In the genomic region with DNA sequence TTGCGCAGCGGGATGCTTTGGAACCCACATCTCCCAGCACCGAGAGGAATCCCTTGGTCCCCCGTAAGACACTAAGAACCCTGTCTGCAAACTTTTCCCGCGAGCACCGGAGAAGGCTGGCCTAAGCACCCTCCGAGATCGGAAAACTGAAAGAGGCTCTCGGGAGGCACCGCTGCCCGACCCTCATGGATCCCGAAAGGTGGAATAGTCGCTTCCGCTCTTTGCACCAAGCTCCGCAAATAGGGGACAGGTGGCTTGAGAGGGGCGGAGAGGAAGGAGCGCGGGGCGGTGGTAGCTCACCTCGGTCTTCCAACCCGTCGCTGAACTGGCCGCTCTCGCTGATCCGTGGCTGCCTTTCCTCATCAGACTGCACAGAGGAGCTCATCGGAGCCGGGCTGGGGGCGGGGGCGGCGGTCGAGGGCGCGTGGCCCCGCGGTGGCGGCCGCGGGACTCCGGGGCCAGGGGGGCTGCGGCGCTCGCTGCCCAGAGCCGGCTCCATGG, we compare ENCODE assay signal across 7 mouse cellular contexts. TPM values are rescaled to one million over a fixed set of nuclear protein-coding genes. Genes with fewer than 3 reads are reported as not detected.
DNase-seq lines count a peak whose midpoint lies in the region; ATAC-seq and TF ChIP-seq lines count a peak whose summit lies in the region.

No protein-coding gene starts in this region.

- 0 out of 2 replicates have a peak, but pooled peaks have one; percentile 14 for ATAC-seq in heart, postnatal 0 days (ENCODE audit: insufficient read depth, low read depth)
- ATAC-seq in frontal cortex, adult (ENCODE audit: low TSS enrichment): no peak

- DNase-seq in urinary bladder, postnatal 14 days (ENCODE audit: low spot score): peak; percentile 4
- DNase-seq in urinary bladder, postnatal 36 days (ENCODE audit: low spot score in 2 of 2): no peak
- DNase-seq in cerebellum, postnatal 14 days: peak; percentile 69 to 72
- DNase-seq in heart, postnatal 0 days (ENCODE audit: low spot score): no peak
- peak; percentile 9 for DNase-seq in liver
- peak; percentile 66 for DNase-seq in neural tube, embryonic 10.5 days (ENCODE audit: extremely low spot score, low spot score)

- H3K27me3 ChIP-seq in heart, postnatal 0 days (ENCODE audit: control insufficient read depth, insufficient read depth, low read length): peaks cover 52% of the 10 kb centered on the region

- peak overlapping the region; percentile 42 for H3K9ac ChIP-seq in heart, postnatal 0 days (replicated peaks; ENCODE audit: low read depth, low read length)

- TF ChIP-seq EP300 in heart, postnatal 0 days (IDR thresholded peaks at IDR 0.05; ENCODE audit: low read depth): no peak

- 0 out of 2 replicates have a peak, but pooled peaks cover 3% of the 10 kb centered on the region for H3K9me3 ChIP-seq in heart, postnatal 0 days (replicated peaks; ENCODE audit: control insufficient read depth, low read length)

- peak overlapping the region; percentile 97 for H3K4me2 ChIP-seq in heart, postnatal 0 days (ENCODE audit: low read depth, low read length)

- under 1% methylated on average over 40 of the region's 44 CpGs for WGBS in heart, postnatal 0 days

- H3K4me3 ChIP-seq in heart, postnatal 0 days (ENCODE audit: low read depth, low read length): peak overlapping the region; percentile 59

- no peak for TF ChIP-seq CTCF in heart, postnatal 0 days (IDR thresholded peaks at IDR 0.05; ENCODE audit: low read depth)

- H3K36me3 ChIP-seq in heart, postnatal 0 days (replicated peaks; ENCODE audit: control insufficient read depth, insufficient read depth, low read length): no peaks in the 10 kb centered on the region

- peaks cover 10% of the 10 kb centered on the region; the same call in 1 of the 2 replicates for H3K4me1 ChIP-seq in heart, postnatal 0 days (ENCODE audit: control insufficient read depth, insufficient read depth)

- no peak overlapping the region for H3K27ac ChIP-seq in heart, postnatal 0 days (ENCODE audit: low read depth)

RNA-seq across cellular contexts. Expression of gene Tmem163, which starts 2.2 kb away (rescaled TPM):
- total RNA-seq in heart, postnatal 0 days (2014; rRNA removed; ENCODE audit: low replicate concordance): 6.2 and 16.6 TPM in 2 replicates
- 17.3 and 21.1 TPM in 2 replicates for polyA plus RNA-seq in heart, postnatal 0 days (2015; fragmentation: Nextera tagmentation; extraction: Ambion mirVana)

RNA-seq across cellular contexts. Expression of gene Acmsd, which starts 52.0 kb away (rescaled TPM):
- 0.12 TPM in 1 of 2 replicates, not detected in the other for total RNA-seq in heart, postnatal 0 days (2014; rRNA removed; ENCODE audit: low replicate concordance)
- polyA plus RNA-seq in heart, postnatal 0 days (2015; fragmentation: Nextera tagmentation; extraction: Ambion mirVana): 0.05 and 0.18 TPM in 2 replicates

Comparison
In these comparisons a context has a peak if more than half of its experiments do, and no peak if none do; other contexts are left out.
1. DNase-seq: peak in urinary bladder, postnatal 14 days (single experiment), cerebellum, postnatal 14 days (2 of 2), liver (single experiment) and neural tube, embryonic 10.5 days (single experiment); none in urinary bladder, postnatal 36 days (0 of 2) and heart, postnatal 0 days (single experiment).